Mouse (Mus musculus) forebrain, postnatal 0 days (tissue): Measurements from ENCODE around the gene Vmp1. TPM values are rescaled to one million over a fixed set of nuclear protein-coding genes. Genes with fewer than 3 reads are reported as not detected.

ENCODE experiments used
- ATAC-seq: fragments of 200-750 bp; cut with Nextera tagmentation; 2 replicates; pipeline ENCODE4 v1.8.0; 2017; ENCODE audit warnings: mild to moderate bottlenecking, moderate library complexity
- DNase-seq: peaks from one replicate; pipeline ENCODE4 v3.0.0-alpha.2; 2015
- H3K27ac ChIP-seq: fragments of 300-500 bp; sonication (generic); 2 replicates; pipeline ENCODE4 v1.5.1; 2014; ENCODE audit warnings: low read depth, mild to moderate bottlenecking, antibody characterized with exemption, low read length, moderate library complexity, mixed read lengths
- H3K27me3 ChIP-seq: fragments of 300-500 bp; sonication (generic); 2 replicates; pipeline ENCODE4 v1.6.1; 2014; ENCODE audit warnings: mild to moderate bottlenecking, low read length, mixed read lengths; ENCODE audit not compliant: insufficient read depth
- H3K36me3 ChIP-seq: fragments of 300-500 bp; sonication (generic); 2 replicates; pipeline ENCODE4 v1.6.1; 2014; ENCODE audit warnings: mild to moderate bottlenecking, moderate library complexity; ENCODE audit not compliant: insufficient read depth
- H3K4me1 ChIP-seq: fragments of 300-500 bp; sonication (generic); 2 replicates; pipeline ENCODE4 v1.6.1; 2014; ENCODE audit warnings: antibody characterized with exemption; ENCODE audit not compliant: insufficient read depth
- H3K4me2 ChIP-seq: fragments of 300-500 bp; sonication (generic); 2 replicates; pipeline ENCODE4 v1.6.1; 2014; ENCODE audit warnings: low read depth, mild to moderate bottlenecking, moderate library complexity
- H3K4me3 ChIP-seq: fragments of 300-500 bp; sonication (generic); 2 replicates; pipeline ENCODE4 v1.5.1; 2014; ENCODE audit warnings: low read depth, low read length, mixed read lengths
- H3K9ac ChIP-seq: fragments of 300-500 bp; sonication (generic); 2 replicates; pipeline ENCODE4 v1.6.1; 2014; ENCODE audit warnings: mild to moderate bottlenecking
- H3K9me3 ChIP-seq: fragments of 300-500 bp; sonication (generic); 2 replicates; pipeline ENCODE4 v1.6.1; 2016; ENCODE audit warnings: low read length
- CTCF ChIP-seq: sonication (generic); IDR thresholded peaks from 2 replicates; pipeline ENCODE4 v1.5.1; 2016; ENCODE audit warnings: antibody characterized with exemption, control low read depth, low read depth
- WGBS: fragments of 180-500 bp; shearing (Covaris S2); extraction: QIAGEN DNeasy Blood & Tissue Kit; methylation state at CpG from one replicate; pipeline ENCODE4 v1.1.7; 2014; 5-methylcytosine and 5-hydroxymethylcytosine counted together
- polyA plus RNA-seq: library from polyadenylated mRNA; unstranded; fragments of >200 nt; fragmentation: Nextera tagmentation; extraction: Ambion mirVana; gene quantifications from 2 replicates; pipeline ENCODE4 v1.2.1, GENCODE M21; 2015
- total RNA-seq: library from RNA; depleted of rRNA; stranded (reverse); fragments of >200 nt; gene quantifications from 2 replicates; pipeline ENCODE4 v1.2.3, GENCODE M21; 2014

Gene Vmp1
- total and polyA plus RNA-seq, 2 experiments from 2014 or later = 59.5 to 131 TPM

DNA sequence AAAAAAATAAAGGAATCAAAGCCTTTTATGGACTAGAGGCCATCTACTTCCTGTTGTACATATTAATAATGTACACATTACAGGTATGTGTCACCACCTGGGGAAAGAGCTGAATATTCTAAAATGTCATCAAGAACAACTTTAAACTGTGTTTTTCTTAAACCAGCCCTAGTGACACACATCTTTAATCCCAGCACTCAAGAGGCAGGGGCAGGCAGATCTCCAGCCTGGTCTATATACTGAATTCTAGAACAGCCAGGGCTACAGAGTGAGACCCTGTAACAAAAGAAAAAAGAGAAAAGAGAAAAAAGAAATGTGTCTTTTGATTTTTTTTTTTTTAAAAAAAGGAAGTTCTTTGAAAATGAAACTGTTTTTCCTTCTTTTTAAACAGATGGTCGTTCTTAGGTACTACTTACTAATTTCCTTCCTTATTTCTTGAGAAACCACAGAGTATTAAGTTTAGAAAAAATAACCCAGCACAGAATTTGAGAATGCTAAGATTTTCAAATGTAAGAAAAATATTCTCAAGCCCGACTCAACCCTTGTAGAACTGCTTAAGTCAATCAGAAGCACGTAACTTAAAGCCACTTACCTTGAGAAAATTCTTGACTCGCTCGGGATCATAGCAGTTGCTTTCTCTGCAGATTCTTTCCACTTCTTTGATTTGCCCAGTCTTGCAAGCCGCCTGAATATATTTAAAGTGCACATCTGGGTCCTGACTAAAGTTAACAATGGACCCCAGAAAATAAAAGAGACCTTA, 33.9 kb upstream of the Vmp1 start:
- Histone ChIP-seq H3K4me1 (no peaks in the 10 kb centered on the region), H3K27ac (no peak overlapping the region), H3K4me2 (no peak overlapping the region), H3K4me3 (no peak overlapping the region), H3K36me3 (peaks cover 61% of the 10 kb centered on the region), H3K27me3 (no peaks in the 10 kb centered on the region), H3K9me3 (no peaks in the 10 kb centered on the region), H3K9ac (no peak overlapping the region)
- 85% methylated on average over 6 of the region's 6 CpGs for WGBS
- ATAC-seq (no peak), DNase-seq (no peak)
- no peak for TF ChIP-seq CTCF

DNA sequence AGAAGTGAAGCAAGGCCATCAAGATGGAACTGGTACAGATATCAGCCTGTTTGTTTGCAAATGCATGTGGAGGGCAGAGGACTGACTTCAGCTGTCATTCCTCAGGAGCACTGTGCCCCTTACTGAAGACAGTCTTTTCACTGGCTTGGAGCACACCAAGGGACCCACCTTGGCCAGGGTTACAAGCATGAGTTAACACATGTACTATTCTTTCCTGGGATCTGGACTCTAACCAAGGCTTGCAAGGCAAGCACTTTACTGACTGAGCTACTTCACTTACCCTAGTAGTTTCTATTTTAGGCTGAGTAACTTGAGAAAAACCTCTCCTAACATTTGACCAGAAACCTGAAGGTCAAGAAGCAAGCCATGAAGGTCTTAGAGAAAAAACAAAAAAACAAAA, 31.0 kb upstream of the Vmp1 start:
- no peak overlapping the region for H3K4me2 ChIP-seq
- H3K27ac ChIP-seq = no peak overlapping the region
- no peak overlapping the region for H3K4me3 ChIP-seq
- DNase-seq = no peak
- H3K4me1 ChIP-seq = no peaks in the 10 kb centered on the region
- no peaks in the 10 kb centered on the region for H3K27me3 ChIP-seq
- no peaks in the 10 kb centered on the region for H3K9me3 ChIP-seq
- TF ChIP-seq CTCF = no peak
- H3K36me3 ChIP-seq = peaks cover 64% of the 10 kb centered on the region
- no peak overlapping the region for H3K9ac ChIP-seq
- no peak for ATAC-seq

- Histone ChIP-seq H3K27me3 (no peaks in the 10 kb centered on the region), H3K4me1 (no peaks in the 10 kb centered on the region), H3K36me3 (peaks cover 68% of the 10 kb centered on the region), H3K9me3 (no peaks in the 10 kb centered on the region), H3K9ac (no peak overlapping the region), H3K27ac (no peak overlapping the region), H3K4me2 (no peak overlapping the region), H3K4me3 (no peak overlapping the region)
- 92% methylated on average over 4 of the region's 4 CpGs for WGBS
- no peak for ATAC-seq
- no peak for TF ChIP-seq CTCF
- no peak for DNase-seq
Observed at GRCm38 (mm10) chr11:86701151-86701550, 17.5 kb upstream of the Vmp1 start.

GRCm38 (mm10) chr11:86695461-86695860, 11.8 kb upstream of the Vmp1 start:
- 63% methylated on average over 4 of the region's 4 CpGs for WGBS
- Histone ChIP-seq H3K9ac (no peak overlapping the region), H3K4me3 (no peak overlapping the region), H3K27me3 (no peaks in the 10 kb centered on the region), H3K4me2 (no peak overlapping the region), H3K27ac (no peak overlapping the region), H3K4me1 (no peaks in the 10 kb centered on the region), H3K36me3 (peaks cover 49% of the 10 kb centered on the region), H3K9me3 (no peaks in the 10 kb centered on the region)
- ATAC-seq (no peak), DNase-seq (no peak)
- no peak for TF ChIP-seq CTCF

DNA sequence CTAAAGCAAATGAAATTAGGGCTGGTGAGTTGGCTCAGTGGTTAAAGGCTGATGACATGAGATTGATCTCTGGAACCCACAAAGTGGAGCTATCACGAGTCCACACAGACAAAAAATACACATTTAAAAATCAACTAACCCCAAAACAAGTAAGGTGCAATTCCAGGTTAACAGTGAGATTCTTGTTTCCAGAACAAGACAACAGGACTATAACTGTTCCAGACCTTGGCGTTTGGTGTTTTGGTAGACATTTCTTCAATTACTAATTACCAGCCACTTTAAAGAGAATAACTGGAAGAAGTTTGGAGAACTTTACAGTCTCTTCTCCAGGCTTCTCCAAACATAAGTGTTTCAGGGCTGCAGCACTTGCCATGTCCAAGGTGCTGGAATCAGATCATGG, 8.9 kb upstream of the Vmp1 start:
- no peak overlapping the region for H3K9ac ChIP-seq
- ATAC-seq (no peak), DNase-seq (no peak)
- no peaks in the 10 kb centered on the region for H3K27me3 ChIP-seq
- 90% methylated on average over 2 of the region's 2 CpGs for WGBS
- peaks cover 50% of the 10 kb centered on the region for H3K36me3 ChIP-seq
- H3K4me1 ChIP-seq = no peaks in the 10 kb centered on the region
- H3K4me2 ChIP-seq = no peak overlapping the region
- no peak overlapping the region for H3K4me3 ChIP-seq
- no peak overlapping the region for H3K27ac ChIP-seq
- no peaks in the 10 kb centered on the region for H3K9me3 ChIP-seq
- no peak for TF ChIP-seq CTCF

DNA sequence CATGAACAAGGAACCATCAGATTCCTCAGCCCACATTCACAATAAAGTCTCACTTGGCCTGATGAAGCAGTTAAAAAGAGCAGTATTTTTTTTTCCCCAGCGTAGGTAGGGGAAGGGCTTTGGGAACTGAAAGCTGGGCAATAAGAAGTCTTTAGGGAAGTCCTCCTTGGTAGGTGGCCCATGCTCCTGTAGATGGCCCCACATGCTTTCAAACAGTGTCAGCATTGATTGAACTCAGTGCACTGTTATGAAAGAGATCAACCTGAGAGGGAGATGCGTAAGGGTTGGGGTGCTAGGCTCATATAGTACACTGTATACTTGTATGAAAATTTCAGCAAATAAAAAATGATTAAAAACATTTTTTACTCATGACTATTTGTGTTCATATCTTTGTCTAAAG, 8.3 kb upstream of the Vmp1 start:
- Histone ChIP-seq H3K4me3 (no peak overlapping the region), H3K27ac (no peak overlapping the region), H3K27me3 (no peaks in the 10 kb centered on the region), H3K4me2 (no peak overlapping the region), H3K36me3 (peaks cover 44% of the 10 kb centered on the region), H3K9me3 (no peaks in the 10 kb centered on the region), H3K9ac (no peak overlapping the region), H3K4me1 (no peaks in the 10 kb centered on the region)
- WGBS = 90% methylated on average over 2 of the region's 2 CpGs
- ATAC-seq (no peak), DNase-seq (no peak)
- no peak for TF ChIP-seq CTCF

DNA sequence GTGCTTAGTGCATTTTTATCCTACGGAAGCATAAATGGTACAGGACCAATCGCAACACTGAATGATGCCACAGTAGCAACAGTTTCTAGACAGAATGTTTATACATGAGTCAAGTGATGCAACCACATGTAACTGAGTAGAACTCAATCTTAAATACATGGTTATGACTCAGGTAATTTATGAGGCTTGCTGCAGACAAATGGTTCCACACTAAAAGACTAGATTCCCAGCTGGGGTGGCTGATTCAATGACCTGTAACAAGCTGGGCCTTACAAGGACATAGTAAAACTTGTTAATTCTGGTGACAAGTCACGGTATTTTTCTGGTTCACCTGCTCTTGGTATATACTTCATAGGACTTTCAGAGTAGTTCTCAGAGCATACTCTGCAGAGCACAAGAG, 7.8 kb upstream of the Vmp1 start:
- Histone ChIP-seq H3K9me3 (no peaks in the 10 kb centered on the region), H3K27ac (no peak overlapping the region), H3K4me3 (no peak overlapping the region), H3K27me3 (no peaks in the 10 kb centered on the region), H3K4me1 (no peaks in the 10 kb centered on the region), H3K4me2 (no peak overlapping the region), H3K9ac (no peak overlapping the region), H3K36me3 (peaks cover 40% of the 10 kb centered on the region)
- no peak for TF ChIP-seq CTCF
- ATAC-seq (no peak), DNase-seq (no peak)
- 94% methylated on average over 3 of the region's 3 CpGs for WGBS
